18 mouse cellular contexts compared by ENCODE assay signal in genomic region chr11:69469301-69469700, GRCm38 (mm10).
"Had no signal": no experiment of that assay in that cellular context is flagged by ENCODE, and none has a peak within 500 bp of the region (broad histone marks: within the 10 kb centered on the region; RNA-seq: fewer than 3 reads in every experiment).

No protein-coding gene starts in this region.

- H3K4me1 ChIP-seq: liver, embryonic 13.5 days; stomach, embryonic 15.5 days had no signal

- H3K9ac ChIP-seq: liver, embryonic 13.5 days; stomach, embryonic 15.5 days had no signal

- H3K36me3 ChIP-seq: liver, embryonic 13.5 days; stomach, embryonic 15.5 days had no signal

- H3K4me3 ChIP-seq: layer of hippocampus, adult 2 months; left cerebral cortex, adult 2 months; liver, embryonic 13.5 days; stomach, embryonic 15.5 days had no signal

- DNase-seq: kidney, adult 18-20 months; kidney, adult 9 months; kidney, postnatal 14 days; kidney, postnatal 4 days; layer of hippocampus, adult 9-11 months; layer of hippocampus, postnatal 36 days; liver, embryonic 13.5 days; lung, adult 2 months; lung, postnatal 14 days; lung, postnatal 4 days; midbrain, embryonic 14.5 days; right cerebral cortex, adult 18-20 months; right cerebral cortex, postnatal 14 days; right cerebral cortex, postnatal 4 days; thymus, postnatal 36 days had no signal

- H3K27ac ChIP-seq: layer of hippocampus, adult 2 months; left cerebral cortex, adult 2 months; liver, embryonic 13.5 days; stomach, embryonic 15.5 days had no signal

- H3K9me3 ChIP-seq: liver, embryonic 13.5 days; stomach, embryonic 15.5 days had no signal
